Mouse (Mus musculus) hindbrain, embryonic 10.5 days (tissue): ENCODE results near the gene OR5BS1P. TPM values are rescaled to one million over a fixed set of nuclear protein-coding genes. Genes with fewer than 3 reads are reported as not detected.

ENCODE experiments used
- DNase-seq: peaks from one replicate; pipeline ENCODE4 v3.0.0-alpha.2; 2017; ENCODE audit warnings: low spot score
- H3K27ac ChIP-seq: fragments of 300-500 bp; sonication (generic); 2 replicates; pipeline ENCODE4 v1.5.1; 2016; ENCODE audit warnings: mild to moderate bottlenecking, moderate library complexity
- H3K27me3 ChIP-seq: fragments of 300-500 bp; sonication (generic); 2 replicates; pipeline ENCODE4 v1.6.1; 2016; ENCODE audit warnings: mild to moderate bottlenecking; ENCODE audit not compliant: poor library complexity, insufficient read depth, severe bottlenecking
- H3K36me3 ChIP-seq: fragments of 300-500 bp; sonication (generic); 2 replicates; pipeline ENCODE4 v1.6.1; 2016; ENCODE audit warnings: mild to moderate bottlenecking, moderate library complexity
- H3K4me1 ChIP-seq: fragments of 300-500 bp; sonication (generic); replicated peaks from 2 replicates; pipeline ENCODE4 v1.6.1; 2016; ENCODE audit warnings: mild to moderate bottlenecking
- H3K4me3 ChIP-seq: fragments of 300-500 bp; sonication (generic); 2 replicates; pipeline ENCODE4 v1.5.1; 2016; ENCODE audit warnings: mild to moderate bottlenecking, moderate library complexity
- H3K9me3 ChIP-seq: fragments of 300-500 bp; sonication (generic); 2 replicates; pipeline ENCODE4 v1.6.1; 2016; ENCODE audit warnings: mild to moderate bottlenecking, moderate library complexity
- WGBS: fragments of 180-500 bp; shearing (Covaris S2); methylation state at CpG from one replicate; pipeline ENCODE4 v1.1.7; 2016; 5-methylcytosine and 5-hydroxymethylcytosine counted together
- polyA plus RNA-seq: library from polyadenylated mRNA; unstranded; fragments of >200 nt; fragmentation: Nextera tagmentation; extraction: Ambion mirVana; gene quantifications from 2 replicates; pipeline ENCODE4 v1.2.1, GENCODE M21; 2016

Gene OR5BS1P
- polyA plus RNA-seq, 1 experiment from 2014 or later = not detected

DNA sequence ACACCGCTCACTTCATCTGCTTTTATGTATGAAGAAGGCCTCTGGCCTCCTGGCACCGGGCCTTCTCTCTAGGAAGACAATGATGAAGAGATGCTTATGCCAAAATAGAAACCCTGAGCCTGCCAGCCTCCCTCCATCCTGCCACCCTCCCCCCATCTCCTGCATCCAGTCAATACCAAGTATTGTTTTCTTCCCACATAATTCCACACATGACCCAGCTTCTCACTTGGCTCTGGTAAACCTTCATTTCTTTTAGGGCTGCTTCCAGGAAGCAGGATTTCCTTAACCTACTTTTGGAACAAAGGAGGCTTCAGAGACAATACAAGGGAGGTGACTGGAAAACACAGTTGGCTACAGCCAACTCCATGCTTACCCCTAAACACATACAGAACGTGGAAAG lies 13.0 kb downstream of the OR5BS1P start, which contains the start of gene Lalba:
TSS of gene Lalba (minus strand) at position 21 of the 400 bp plus-strand sequence.
- Histone ChIP-seq H3K27me3 (no peaks in the 10 kb centered on the region), H3K9me3 (no peaks in the 10 kb centered on the region), H3K4me3 (no peak within 1 kb of the TSS), H3K4me1 (no peaks in the 10 kb centered on the region), H3K36me3 (no peaks in the 10 kb centered on the region), H3K27ac (no peak within 1 kb of the TSS)
- 63% methylated on average over 3 of the region's 3 CpGs for WGBS
- no peak for DNase-seq

DNA sequence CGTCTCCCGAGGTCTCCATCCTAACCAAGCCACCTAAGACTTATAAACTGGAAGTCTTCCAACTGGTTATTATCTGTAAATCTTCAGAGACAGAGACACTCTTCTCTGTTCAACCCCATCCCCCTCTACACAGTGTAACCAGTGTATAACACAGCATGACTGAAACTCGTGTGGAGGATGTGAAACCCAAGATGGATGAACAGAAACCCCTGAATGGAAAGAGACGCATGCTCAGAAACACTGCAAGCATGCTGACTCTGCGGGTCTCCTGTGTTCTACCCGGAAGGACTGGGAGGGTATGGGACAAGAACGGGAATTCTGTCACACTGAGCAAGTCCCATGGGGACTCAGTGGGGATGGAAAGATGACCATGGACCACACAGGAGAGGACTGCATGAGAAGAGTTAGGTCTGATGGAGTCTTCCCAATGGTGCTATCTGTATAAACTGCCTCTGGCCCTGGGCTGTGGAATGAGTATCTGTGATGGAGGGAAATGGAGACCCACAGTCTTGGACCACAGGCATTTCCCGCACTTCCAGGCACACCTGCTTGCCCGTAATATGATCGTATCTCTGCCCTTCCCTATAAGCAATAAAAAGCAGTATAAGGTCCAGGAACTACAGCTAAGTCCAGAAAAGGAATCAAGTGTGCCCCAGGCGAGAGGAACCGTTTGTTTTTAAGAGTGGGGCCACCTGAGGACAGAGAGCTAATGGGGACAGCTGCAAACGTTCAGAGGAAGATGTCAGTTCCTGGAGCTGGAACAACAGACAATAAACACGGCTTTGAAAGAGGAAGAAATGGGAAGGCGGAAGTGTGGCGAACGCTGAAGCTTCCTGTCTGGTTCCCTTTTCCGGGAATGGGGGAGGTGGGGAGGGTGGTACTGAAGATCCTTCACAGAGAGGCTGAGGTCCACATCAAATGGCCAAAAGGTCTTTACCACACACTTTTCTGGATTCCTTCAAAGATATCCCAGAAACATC lies 14.5 kb downstream of the OR5BS1P start:
- Histone ChIP-seq H3K4me1 (no peaks in the 10 kb centered on the region), H3K27ac (no peak overlapping the region), H3K4me3 (no peak overlapping the region), H3K36me3 (no peaks in the 10 kb centered on the region), H3K27me3 (no peaks in the 10 kb centered on the region), H3K9me3 (0 out of 2 replicates have a peak, but pooled peaks cover 2% of the 10 kb centered on the region)
- WGBS = 77% methylated on average over 18 of the region's 18 CpGs
- no peak for DNase-seq

- Histone ChIP-seq H3K27ac (no peak overlapping the region), H3K27me3 (no peaks in the 10 kb centered on the region), H3K4me3 (no peak overlapping the region), H3K9me3 (0 out of 2 replicates have a peak, but pooled peaks cover 2% of the 10 kb centered on the region), H3K4me1 (no peaks in the 10 kb centered on the region), H3K36me3 (no peaks in the 10 kb centered on the region)
- no peak for DNase-seq
- 96% methylated on average over 8 of the region's 8 CpGs for WGBS
Observed at GRCm38 (mm10) chr15:98486433-98487021, 16.8 kb downstream of the OR5BS1P start.

- Histone ChIP-seq H3K27ac (no peak overlapping the region), H3K4me1 (no peaks in the 10 kb centered on the region), H3K4me3 (no peak overlapping the region), H3K27me3 (no peaks in the 10 kb centered on the region), H3K36me3 (no peaks in the 10 kb centered on the region), H3K9me3 (0 out of 2 replicates have a peak, but pooled peaks cover 2% of the 10 kb centered on the region)
- 87% methylated on average over 2 of the region's 2 CpGs for WGBS
- DNase-seq = no peak
Observed at GRCm38 (mm10) chr15:98491332-98491731, 21.6 kb downstream of the OR5BS1P start.

DNA sequence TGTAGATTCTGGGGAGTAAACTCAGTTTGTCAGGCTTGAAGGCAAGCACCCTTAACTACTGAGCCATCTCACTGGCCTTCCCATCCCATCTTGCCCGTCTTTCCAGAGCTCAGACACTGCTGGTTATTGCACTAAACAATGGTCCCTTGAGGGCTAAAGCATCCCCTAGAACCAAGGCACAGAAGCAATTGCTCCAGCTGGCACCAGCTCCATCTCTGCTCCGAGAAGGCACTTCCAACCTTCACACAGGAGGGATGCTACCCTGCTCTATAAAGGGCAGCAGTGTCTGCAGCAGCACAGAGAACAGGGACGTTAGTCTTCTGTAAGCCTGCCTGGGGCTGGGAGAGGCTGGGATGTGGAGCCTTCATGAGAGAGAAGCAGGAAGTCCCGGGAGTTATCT lies 22.4 kb downstream of the OR5BS1P start, which contains the start of gene Olfr279:
TSS of gene Olfr279 (plus strand) at position 301 of the 400 bp plus-strand sequence.
- no peaks in the 10 kb centered on the region for H3K4me1 ChIP-seq
- 0 out of 2 replicates have a peak, but pooled peaks cover 2% of the 10 kb centered on the region for H3K9me3 ChIP-seq
- no peaks in the 10 kb centered on the region for H3K36me3 ChIP-seq
- no peak for DNase-seq
- whole genome bisulfite sequencing = 67% methylated on average over 4 of the region's 4 CpGs
- no peak within 1 kb of the TSS for H3K4me3 ChIP-seq
- H3K27me3 ChIP-seq = no peaks in the 10 kb centered on the region
- H3K27ac ChIP-seq = no peak within 1 kb of the TSS

DNA sequence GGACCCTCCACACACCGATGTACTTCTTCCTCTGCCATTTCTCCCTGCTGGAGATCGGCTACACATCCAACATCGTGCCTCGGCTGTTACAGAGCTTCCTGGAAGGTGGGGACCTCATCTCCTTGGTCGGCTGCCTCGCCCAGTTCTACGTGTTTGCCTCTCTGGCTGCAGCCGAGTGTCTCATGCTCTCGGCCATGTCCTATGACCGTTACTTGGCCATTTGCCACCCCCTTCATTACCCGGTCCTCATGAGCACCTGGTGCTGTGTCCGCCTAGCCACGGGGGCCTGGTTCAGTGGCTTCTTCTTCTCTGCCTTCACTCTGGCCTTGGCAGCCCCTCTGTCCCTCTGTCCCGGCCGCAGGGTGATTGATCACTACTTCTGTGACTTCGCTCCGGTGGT lies 27.9 kb downstream of the OR5BS1P start:
- H3K9me3 ChIP-seq = no peaks in the 10 kb centered on the region
- no peaks in the 10 kb centered on the region for H3K27me3 ChIP-seq
- no peak overlapping the region for H3K27ac ChIP-seq
- 92% methylated on average over 17 of the region's 17 CpGs for WGBS
- no peaks in the 10 kb centered on the region for H3K36me3 ChIP-seq
- H3K4me1 ChIP-seq = no peaks in the 10 kb centered on the region
- DNase-seq = no peak
- H3K4me3 ChIP-seq = no peak overlapping the region

GRCm38 (mm10) chr15:98503317-98503716 lies 33.6 kb downstream of the OR5BS1P start:
- H3K4me3 ChIP-seq = no peak overlapping the region
- H3K27me3 ChIP-seq = no peaks in the 10 kb centered on the region; the same call in 1 of the 2 replicates
- no peaks in the 10 kb centered on the region for H3K36me3 ChIP-seq
- no peak overlapping the region for H3K27ac ChIP-seq
- H3K4me1 ChIP-seq = peaks cover 6% of the 10 kb centered on the region
- 82% methylated on average over 3 of the region's 3 CpGs for WGBS
- no peaks in the 10 kb centered on the region for H3K9me3 ChIP-seq
- DNase-seq = no peak

GRCm38 (mm10) chr15:98504514-98504913 lies 34.8 kb downstream of the OR5BS1P start:
- Histone ChIP-seq H3K4me1 (peaks cover 6% of the 10 kb centered on the region), H3K9me3 (no peaks in the 10 kb centered on the region), H3K4me3 (no peak overlapping the region; the same call in 1 of the 2 replicates), H3K27ac (no peak overlapping the region), H3K36me3 (no peaks in the 10 kb centered on the region), H3K27me3 (no peaks in the 10 kb centered on the region; the same call in 1 of the 2 replicates)
- DNase-seq = peak; percentile 80
- 17% methylated on average over 18 of the region's 18 CpGs for WGBS

DNA sequence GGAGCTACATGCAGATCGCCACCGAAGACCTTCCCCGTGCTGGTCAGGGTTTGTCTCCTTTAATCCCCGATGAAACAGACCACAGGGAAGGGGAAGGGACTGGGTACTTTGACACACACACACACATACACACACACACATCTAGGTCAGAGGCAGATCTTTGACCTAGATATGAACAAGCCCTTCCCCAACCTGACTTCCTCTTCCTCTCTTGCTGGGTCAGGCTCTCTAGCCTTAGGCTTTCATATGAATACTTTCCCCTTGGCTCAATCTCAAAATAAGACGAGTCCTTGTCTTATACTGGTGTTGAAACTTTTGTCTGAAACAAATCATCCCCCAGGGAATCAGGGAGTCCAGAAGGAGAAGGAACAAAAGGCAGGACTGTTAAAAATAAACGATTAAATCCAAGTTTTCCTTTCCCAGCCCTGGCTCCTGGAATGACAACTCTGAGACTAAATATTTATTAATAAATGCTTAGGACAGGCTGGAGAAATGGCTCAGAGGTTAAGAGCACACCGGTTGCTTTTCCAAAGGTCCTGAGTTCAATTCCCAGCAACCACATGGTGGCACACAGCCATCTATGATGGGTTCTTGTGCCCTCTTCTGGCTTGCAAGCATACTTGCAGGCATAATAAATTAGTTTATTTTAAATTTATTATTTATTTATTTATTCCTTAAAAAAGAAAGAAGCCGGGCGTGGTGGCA lies 36.7 kb downstream of the OR5BS1P start:
- Histone ChIP-seq H3K9me3 (no peaks in the 10 kb centered on the region), H3K27ac (no peak overlapping the region), H3K4me3 (no peak overlapping the region), H3K27me3 (no peaks in the 10 kb centered on the region; the same call in 1 of the 2 replicates), H3K36me3 (no peaks in the 10 kb centered on the region), H3K4me1 (peaks cover 16% of the 10 kb centered on the region)
- 87% methylated on average over 9 of the region's 9 CpGs for WGBS
- DNase-seq = no peak

GRCm38 (mm10) chr15:98507321-98507720 lies 37.6 kb downstream of the OR5BS1P start:
- H3K4me3 ChIP-seq = no peak overlapping the region
- H3K4me1 ChIP-seq = peaks cover 18% of the 10 kb centered on the region
- no peak for DNase-seq
- no peaks in the 10 kb centered on the region; the same call in 1 of the 2 replicates for H3K27me3 ChIP-seq
- H3K9me3 ChIP-seq = no peaks in the 10 kb centered on the region
- H3K27ac ChIP-seq = no peak overlapping the region
- no peaks in the 10 kb centered on the region for H3K36me3 ChIP-seq
- 87% methylated on average over 6 of the region's 6 CpGs for WGBS

- Histone ChIP-seq H3K27ac (no peak overlapping the region), H3K9me3 (no peaks in the 10 kb centered on the region), H3K4me3 (no peak overlapping the region), H3K27me3 (no peaks in the 10 kb centered on the region; the same call in 1 of the 2 replicates), H3K36me3 (no peaks in the 10 kb centered on the region), H3K4me1 (peaks cover 28% of the 10 kb centered on the region)
- 66% methylated on average over 2 of the region's 2 CpGs for WGBS
- DNase-seq = no peak
Observed at GRCm38 (mm10) chr15:98509387-98509786, 39.7 kb downstream of the OR5BS1P start.
